Mouse (Mus musculus) intestine, embryonic 16.5 days (tissue): ENCODE results near the gene Rab11a. TPM values are rescaled to one million over a fixed set of nuclear protein-coding genes. Genes with fewer than 3 reads are reported as not detected.
"Not testable (repeated sequence)": the region's sequence is repeated elsewhere in the genome, so short reads cannot be mapped to it uniquely, and the experiment has no call there.

Experiments
- ATAC-seq: fragments of 200-750 bp; cut with Nextera tagmentation; 2 replicates; pipeline ENCODE4 v1.8.0; 2017; ENCODE audit warnings: moderate TSS enrichment, moderate library complexity
- H3K27ac ChIP-seq: fragments of 300-500 bp; sonication (generic); 2 replicates; pipeline ENCODE4 v1.5.1; 2014; ENCODE audit warnings: mild to moderate bottlenecking, low read length
- H3K27me3 ChIP-seq: fragments of 300-500 bp; sonication (generic); replicated peaks from 2 replicates; pipeline ENCODE4 v1.6.1; 2014; ENCODE audit warnings: low read length, control low read depth, mixed read lengths; ENCODE audit not compliant: control insufficient read depth, insufficient read depth
- H3K36me3 ChIP-seq: fragments of 300-500 bp; sonication (generic); 2 replicates; pipeline ENCODE4 v1.6.1; 2014; ENCODE audit warnings: low read length, control low read depth; ENCODE audit not compliant: control insufficient read depth, insufficient read depth
- H3K4me1 ChIP-seq: fragments of 300-500 bp; sonication (generic); 2 replicates; pipeline ENCODE4 v1.6.1; 2014; ENCODE audit warnings: low read length, control low read depth, mixed read lengths; ENCODE audit not compliant: control insufficient read depth, insufficient read depth
- H3K4me2 ChIP-seq: fragments of 300-500 bp; sonication (generic); 2 replicates; pipeline ENCODE4 v1.6.1; 2014; ENCODE audit warnings: low read depth, low read length, control low read depth
- H3K4me3 ChIP-seq: fragments of 300-500 bp; sonication (generic); 2 replicates; pipeline ENCODE4 v1.5.1; 2014; ENCODE audit warnings: mild to moderate bottlenecking, low read length
- H3K9ac ChIP-seq: fragments of 300-500 bp; sonication (generic); 2 replicates; pipeline ENCODE4 v1.6.1; 2014; ENCODE audit warnings: low read depth, low read length
- H3K9me3 ChIP-seq: fragments of 300-500 bp; sonication (generic); 2 replicates; pipeline ENCODE4 v1.6.1; 2016; ENCODE audit warnings: low read length, control low read depth; ENCODE audit not compliant: control insufficient read depth
- WGBS: fragments of 180-500 bp; shearing (Covaris S2); extraction: QIAGEN DNeasy Blood & Tissue Kit; methylation state at CpG from one replicate; pipeline ENCODE4 v1.1.7; 2014; 5-methylcytosine and 5-hydroxymethylcytosine counted together
- polyA plus RNA-seq: library from polyadenylated mRNA; unstranded; fragments of >200 nt; fragmentation: Nextera tagmentation; extraction: Ambion mirVana; gene quantifications from 2 replicates; pipeline ENCODE4 v1.2.1, GENCODE M21; 2015

Rab11a gene
- polyA plus RNA-seq, 1 experiment from 2014 or later = 645 TPM

GRCm38 (mm10) chr9:64758052-64758451, 20.5 kb upstream of the Rab11a start:
- Histone ChIP-seq H3K4me2 (no peak overlapping the region), H3K27me3 (no peaks in the 10 kb centered on the region), H3K9ac (no peak overlapping the region), H3K9me3 (no peaks in the 10 kb centered on the region), H3K4me3 (no peak overlapping the region), H3K27ac (no peak overlapping the region), H3K4me1 (no peaks in the 10 kb centered on the region), H3K36me3 (no peaks in the 10 kb centered on the region)
- WGBS = 81% methylated on average over 14 of the region's 14 CpGs
- no peak for ATAC-seq

DNA sequence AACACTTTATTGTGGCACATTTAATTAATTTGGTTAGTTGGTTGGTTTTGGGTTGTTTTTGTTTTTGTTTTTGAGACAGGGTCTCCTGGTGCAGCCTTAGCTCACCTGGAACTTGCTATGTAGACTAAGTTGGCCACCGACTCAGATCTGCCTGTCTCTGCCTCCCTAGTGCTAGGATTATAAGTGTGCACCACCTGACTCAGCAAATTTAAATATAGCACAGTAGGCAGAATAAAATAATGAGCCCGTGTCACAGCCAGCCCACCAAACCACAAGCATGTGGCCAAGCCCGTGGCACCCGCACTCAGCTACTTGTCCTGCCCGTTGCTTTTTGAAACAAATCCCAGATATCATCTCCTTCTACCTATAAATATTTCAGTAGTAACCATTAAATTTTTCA, 15.0 kb upstream of the Rab11a start:
- Histone ChIP-seq H3K4me2 (no peak overlapping the region), H3K9me3 (no peaks in the 10 kb centered on the region), H3K4me1 (no peaks in the 10 kb centered on the region), H3K9ac (no peak overlapping the region), H3K36me3 (no peaks in the 10 kb centered on the region), H3K27ac (no peak overlapping the region), H3K4me3 (no peak overlapping the region), H3K27me3 (no peaks in the 10 kb centered on the region)
- WGBS = 86% methylated on average over 5 of the region's 5 CpGs
- ATAC-seq = no peak

GRCm38 (mm10) chr9:64749314-64749713, 11.8 kb upstream of the Rab11a start:
- WGBS = 82% methylated on average over 6 of the region's 6 CpGs
- Histone ChIP-seq H3K4me2 (no peak overlapping the region), H3K4me3 (no peak overlapping the region), H3K9me3 (no peaks in the 10 kb centered on the region), H3K27ac (no peak overlapping the region), H3K4me1 (no peaks in the 10 kb centered on the region), H3K27me3 (no peaks in the 10 kb centered on the region), H3K9ac (no peak overlapping the region), H3K36me3 (no peaks in the 10 kb centered on the region)
- no peak for ATAC-seq

GRCm38 (mm10) chr9:64747735-64748134, 10.2 kb upstream of the Rab11a start:
- no peak overlapping the region for H3K9ac ChIP-seq
- ATAC-seq = no peak
- no peaks in the 10 kb centered on the region for H3K9me3 ChIP-seq
- H3K4me1 ChIP-seq = no peaks in the 10 kb centered on the region
- H3K27ac ChIP-seq = no peak overlapping the region
- 84% methylated on average over 4 of the region's 4 CpGs for WGBS
- H3K36me3 ChIP-seq = no peaks in the 10 kb centered on the region
- H3K4me3 ChIP-seq = no peak overlapping the region
- H3K4me2 ChIP-seq = no peak overlapping the region
- no peaks in the 10 kb centered on the region for H3K27me3 ChIP-seq

DNA sequence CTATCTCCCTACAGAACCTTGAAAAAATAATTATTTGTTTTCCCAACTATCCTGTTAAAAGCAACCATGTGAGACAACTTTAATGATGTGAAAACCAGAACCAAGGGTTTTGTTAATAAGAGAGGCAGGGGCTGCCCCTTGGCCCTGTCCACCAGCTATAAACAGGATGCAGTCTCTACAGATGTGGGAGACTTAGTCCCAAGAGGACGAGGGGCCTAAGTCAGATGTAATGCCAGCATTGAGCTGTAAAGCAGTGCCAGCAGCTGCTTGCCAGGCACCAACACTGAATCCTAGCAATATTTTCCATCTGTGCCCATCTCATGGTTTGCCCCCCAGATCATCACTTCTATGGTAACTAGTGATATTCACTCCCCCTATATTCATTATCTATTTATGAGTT, 4.9 kb upstream of the Rab11a start:
- H3K4me1 ChIP-seq = no peaks in the 10 kb centered on the region
- H3K4me3 ChIP-seq = no peak overlapping the region
- ATAC-seq = no peak
- no peaks in the 10 kb centered on the region for H3K27me3 ChIP-seq
- no peak overlapping the region for H3K27ac ChIP-seq
- H3K36me3 ChIP-seq = no peaks in the 10 kb centered on the region
- H3K4me2 ChIP-seq = no peak overlapping the region
- 52% methylated on average over 1 of the region's 1 CpGs for WGBS
- no peaks in the 10 kb centered on the region for H3K9me3 ChIP-seq
- no peak overlapping the region for H3K9ac ChIP-seq

- H3K9me3 ChIP-seq = no peaks in the 10 kb centered on the region
- WGBS = 78% methylated on average over 2 of the region's 2 CpGs
- no peak overlapping the region for H3K4me2 ChIP-seq
- no peak overlapping the region for H3K4me3 ChIP-seq
- H3K27me3 ChIP-seq = no peaks in the 10 kb centered on the region
- no peak for ATAC-seq
- H3K27ac ChIP-seq = no peak overlapping the region
- H3K9ac ChIP-seq = no peak overlapping the region
- H3K36me3 ChIP-seq = no peaks in the 10 kb centered on the region
- H3K4me1 ChIP-seq = 0 out of 2 replicates have a peak, but pooled peaks cover 4% of the 10 kb centered on the region
Observed at GRCm38 (mm10) chr9:64739001-64739400, 1.4 kb upstream of the Rab11a start.

DNA sequence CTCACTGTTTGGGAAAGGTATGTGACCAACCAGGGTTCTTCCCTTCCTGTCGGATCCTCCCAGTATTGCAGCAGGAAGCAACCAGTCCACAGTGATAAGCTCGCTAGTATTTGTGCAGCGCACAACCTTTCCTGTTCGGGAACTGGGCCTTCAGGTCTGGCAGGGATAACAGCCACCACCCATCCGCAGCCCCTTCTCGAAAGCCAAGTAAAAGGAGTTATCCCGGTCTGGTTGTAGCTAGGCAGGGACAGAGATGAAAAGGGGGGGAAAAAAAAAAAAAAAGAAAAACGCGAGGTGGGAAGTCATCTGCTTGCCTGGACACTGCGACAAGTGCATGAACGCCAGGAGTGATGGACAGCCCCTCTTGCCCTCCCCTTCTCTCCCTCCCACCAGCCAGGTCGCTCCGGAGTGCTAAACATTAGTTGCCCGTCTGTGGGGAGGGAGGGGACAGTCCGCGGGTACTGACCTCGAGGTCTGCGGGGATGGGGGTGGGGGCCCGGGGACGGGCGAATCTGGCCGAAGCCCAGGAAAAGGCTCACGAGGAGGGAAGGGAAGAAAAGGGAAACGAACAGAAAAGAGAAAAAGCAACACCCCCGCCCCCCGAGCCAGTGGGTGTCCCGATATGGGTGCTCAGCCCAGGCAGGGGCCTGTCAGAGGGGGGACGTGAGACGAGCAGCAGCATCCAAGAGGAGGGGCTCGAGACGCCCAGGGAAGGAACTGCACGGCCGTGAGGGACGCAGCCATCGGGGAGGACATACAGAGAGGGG, 736 bp downstream of the Rab11a start:
- ATAC-seq = peak; percentile 73
- no peaks in the 10 kb centered on the region for H3K9me3 ChIP-seq
- H3K36me3 ChIP-seq = no peaks in the 10 kb centered on the region
- H3K9ac ChIP-seq = peak overlapping the region; percentile 95
- 1% methylated on average over 31 of the region's 35 CpGs for WGBS
- H3K4me3 ChIP-seq = peak overlapping the region; percentile 99
- peak overlapping the region; percentile 75 for H3K4me2 ChIP-seq
- H3K27ac ChIP-seq = peak overlapping the region; percentile 96
- H3K4me1 ChIP-seq = 0 out of 2 replicates have a peak, but pooled peaks cover 4% of the 10 kb centered on the region
- no peaks in the 10 kb centered on the region for H3K27me3 ChIP-seq

DNA sequence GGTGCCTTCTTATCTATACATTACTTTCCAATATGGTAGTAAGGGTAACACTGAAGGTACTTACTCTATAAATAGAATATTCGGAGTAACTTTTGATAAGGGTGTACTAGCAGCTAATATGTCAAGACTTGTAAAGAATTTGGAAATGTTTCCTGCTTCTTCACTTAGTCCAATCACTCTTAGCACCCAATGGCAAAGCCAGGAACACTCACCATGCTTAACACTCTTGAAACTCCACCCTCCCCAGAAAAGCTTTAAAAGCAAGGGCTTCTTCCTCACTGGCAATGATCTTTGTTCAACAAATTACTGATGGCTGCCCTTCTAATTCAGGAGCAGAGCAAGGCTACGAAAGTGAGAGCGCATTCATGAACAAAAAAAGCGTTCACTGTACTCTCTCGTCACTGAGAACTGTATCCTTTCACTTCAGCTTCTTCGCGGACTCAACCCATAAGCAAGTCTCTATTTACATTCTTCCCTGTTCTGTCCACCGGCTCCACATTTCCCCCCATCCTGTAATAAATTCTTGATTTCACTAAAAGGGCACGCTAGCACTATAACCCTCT, 1.4 kb downstream of the Rab11a start:
- Histone ChIP-seq H3K36me3 (no peaks in the 10 kb centered on the region), H3K4me3 (peak overlapping the region; percentile 99), H3K4me2 (peak overlapping the region; percentile 75), H3K4me1 (0 out of 2 replicates have a peak, but pooled peaks cover 4% of the 10 kb centered on the region), H3K9me3 (no peaks in the 10 kb centered on the region), H3K27ac (peak overlapping the region; percentile 96), H3K9ac (peak overlapping the region; percentile 95), H3K27me3 (no peaks in the 10 kb centered on the region)
- WGBS = 8% methylated on average over 9 of the region's 9 CpGs
- ATAC-seq = no peak

DNA sequence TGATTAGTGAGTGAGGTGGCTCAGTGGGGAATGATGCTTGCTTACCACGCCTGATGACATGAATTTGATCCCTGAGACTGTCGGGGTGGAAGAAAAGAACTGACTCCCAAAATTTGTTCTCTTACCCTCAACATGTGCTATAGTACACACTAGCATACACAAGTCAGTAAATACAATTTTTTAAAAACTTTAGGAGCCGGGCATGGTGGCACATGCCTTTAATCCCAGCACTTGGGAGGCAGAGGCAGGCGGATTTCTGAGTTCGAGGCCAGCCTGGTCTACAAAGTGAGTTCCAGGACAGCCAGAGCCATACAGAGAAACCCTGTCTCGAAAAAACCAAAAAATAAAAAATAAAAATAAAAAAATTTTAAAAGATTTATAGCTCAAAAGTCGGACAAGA, 2.6 kb downstream of the Rab11a start:
- H3K36me3 ChIP-seq, H3K9me3 ChIP-seq, H3K4me3 ChIP-seq, ATAC-seq, H3K4me2 ChIP-seq, H3K4me1 ChIP-seq, H3K27ac ChIP-seq, H3K9ac ChIP-seq, H3K27me3 ChIP-seq: not testable (repeated sequence)
- 88% methylated on average over 7 of the region's 7 CpGs for WGBS
